Mouse (Mus musculus) CH12.LX (cell line): ENCODE results near the gene Olfr986.

Experiments
- CHD1 ChIP-seq: IDR thresholded peaks from 2 replicates; pipeline ENCODE4 v1.6.1; 2012; ENCODE audit warnings: low read depth, low read length, improper control_type of control experiment, inconsistent platforms
- CTCF ChIP-seq, 2 experiments: IDR thresholded peaks in 1 of 2; conservative IDR thresholded peaks in 1 of 2; 2 replicates each; pipeline ENCODE4 v1.5.1; 2011 to 2012; ENCODE audit warnings: low read depth in 2 of 2, low read length in 2 of 2, improper control_type of control experiment in 1 of 2, inconsistent platforms in 1 of 2, mild to moderate bottlenecking in 1 of 2, moderate library complexity in 1 of 2
- JUN ChIP-seq: IDR thresholded peaks from 2 replicates; pipeline ENCODE4 v1.6.1; 2011; ENCODE audit warnings: low read depth, mild to moderate bottlenecking, low read length, improper control_type of control experiment, moderate library complexity; ENCODE audit not compliant: insufficient read depth
- MAFK ChIP-seq: IDR thresholded peaks from 2 replicates; pipeline ENCODE4 v1.6.1; 2011; ENCODE audit warnings: low read length, improper control_type of control experiment; ENCODE audit not compliant: insufficient replicate concordance
- MAX ChIP-seq: IDR thresholded peaks from 2 replicates; pipeline ENCODE4 v1.6.1; 2011; ENCODE audit warnings: low read length, improper control_type of control experiment
- MXI1 ChIP-seq: IDR thresholded peaks from 2 replicates; pipeline ENCODE4 v1.6.1; 2011; ENCODE audit warnings: mild to moderate bottlenecking, low read depth, low read length, improper control_type of control experiment
- POLR2A ChIP-seq: IDR thresholded peaks from 2 replicates; pipeline ENCODE4 v1.6.1; 2011; ENCODE audit warnings: low read depth, mild to moderate bottlenecking, improper control_type of control experiment, low read length
- RCOR1 ChIP-seq: conservative IDR thresholded peaks from 2 replicates; pipeline ENCODE4 v1.6.1; 2012; ENCODE audit warnings: low read depth, mild to moderate bottlenecking, inconsistent platforms, low read length, improper control_type of control experiment
- SIN3A ChIP-seq: IDR thresholded peaks from 2 replicates; pipeline ENCODE4 v1.6.1; 2012; ENCODE audit warnings: low read length, improper control_type of control experiment, inconsistent platforms
- TCF12 ChIP-seq: IDR thresholded peaks from 2 replicates; pipeline ENCODE4 v1.6.1; 2014; ENCODE audit warnings: low read depth, mild to moderate bottlenecking, inconsistent platforms, low read length, improper control_type of control experiment
- ZC3H11A ChIP-seq: IDR thresholded peaks from 2 replicates; pipeline ENCODE4 v1.6.1; 2012; ENCODE audit warnings: low read depth, mild to moderate bottlenecking, inconsistent platforms, low read length, improper control_type of control experiment

- TF ChIP-seq POLR2A = no peak
- no peak for TF ChIP-seq CHD1
- no peak for TF ChIP-seq CTCF (conservative IDR thresholded peaks at IDR 0.05 in 1 of 2, IDR thresholded peaks at IDR 0.05 in 1 of 2; ENCODE audit: low read depth in 2 of 2, low read length in 2 of 2)
- TF ChIP-seq MAFK = no peak
- TF ChIP-seq MAX = no peak
- no peak for TF ChIP-seq RCOR1
- TF ChIP-seq JUN = no peak
- no peak for TF ChIP-seq ZC3H11A
- no peak for TF ChIP-seq SIN3A
- TF ChIP-seq TCF12 = no peak
- no peak for TF ChIP-seq MXI1
These were observed 3.7 kb upstream of the Olfr986 start for GRCm38 (mm10) chr9:40177017-40177416.
